Mouse (Mus musculus): Measurements from ENCODE around the gene Rdh12.
A peak's percentile ranks its signal among the peaks of the same experiment; 100 is the strongest.
"Not testable (repeated sequence)": the region's sequence is repeated elsewhere in the genome, so short reads cannot be mapped to it uniquely, and the experiment has no call there.

Gene Rdh12

GRCm38 (mm10) chr12:79208703-79209464 lies at the start of gene Rdh12:
Rdh12 (plus strand) TSS chr12:79208914.
- peak; percentile 22 to 31 for DNase-seq (ENCODE audit: low spot score in 2 of 2)

- no peak for DNase-seq (ENCODE audit: low spot score in 2 of 2)
Observed at GRCm38 (mm10) chr12:79162876-79163275, 45.8 kb upstream of the Rdh12 start.

- DNase-seq (ENCODE audit: low spot score in 2 of 2), result no peak
Observed at GRCm38 (mm10) chr12:79169173-79169572, 39.5 kb upstream of the Rdh12 start.

- no peak for DNase-seq (ENCODE audit: low spot score in 2 of 2)
Observed at GRCm38 (mm10) chr12:79170421-79170820, 38.3 kb upstream of the Rdh12 start.

GRCm38 (mm10) chr12:79171269-79171995 lies 37.3 kb upstream of the Rdh12 start:
- DNase-seq (ENCODE audit: low spot score in 2 of 2), result no peak

- DNase-seq (ENCODE audit: low spot score in 2 of 2), result peak; percentile 87 to 97
Observed at GRCm38 (mm10) chr12:79172019-79172941, 36.4 kb upstream of the Rdh12 start, which contains the start of gene Vti1b. Vti1b (minus strand) TSS chr12:79172667.

- no peak for DNase-seq (ENCODE audit: low spot score in 2 of 2)
Observed at GRCm38 (mm10) chr12:79173721-79174120, 35.0 kb upstream of the Rdh12 start.

- no peak for DNase-seq (ENCODE audit: low spot score in 2 of 2)
Observed at GRCm38 (mm10) chr12:79175998-79176397, 32.7 kb upstream of the Rdh12 start.

- not testable (repeated sequence) for DNase-seq (ENCODE audit: low spot score in 2 of 2)
Observed at GRCm38 (mm10) chr12:79185160-79185559, 23.6 kb upstream of the Rdh12 start.

GRCm38 (mm10) chr12:79190931-79191673 lies 17.6 kb upstream of the Rdh12 start:
- DNase-seq (ENCODE audit: low spot score in 2 of 2), result peak in 1 of 2 experiments; percentile 18

GRCm38 (mm10) chr12:79191701-79192100 lies 17.0 kb upstream of the Rdh12 start:
- DNase-seq (ENCODE audit: low spot score in 2 of 2), result peak; percentile 64 to 65

GRCm38 (mm10) chr12:79192193-79192592 lies 16.5 kb upstream of the Rdh12 start, which contains the start of gene Rdh11:
Rdh11 (minus strand) TSS chr12:79192293.
- no peak for DNase-seq (ENCODE audit: low spot score in 2 of 2)

- peak; percentile 52 to 59 for DNase-seq (ENCODE audit: low spot score in 2 of 2)
Observed at GRCm38 (mm10) chr12:79193441-79193840, 15.3 kb upstream of the Rdh12 start.

- DNase-seq (ENCODE audit: low spot score in 2 of 2), result no peak
Observed at GRCm38 (mm10) chr12:79197105-79197504, 11.6 kb upstream of the Rdh12 start.

- DNase-seq (ENCODE audit: low spot score in 2 of 2), result no peak
Observed at GRCm38 (mm10) chr12:79201882-79202281, 6.8 kb upstream of the Rdh12 start.

- peak in 1 of 2 experiments; percentile 24 for DNase-seq (ENCODE audit: low spot score in 2 of 2)
Observed at GRCm38 (mm10) chr12:79211447-79211846, 2.7 kb downstream of the Rdh12 start.

GRCm38 (mm10) chr12:79217511-79217910 lies 8.8 kb downstream of the Rdh12 start:
- no peak for DNase-seq (ENCODE audit: low spot score in 2 of 2)

GRCm38 (mm10) chr12:79235485-79236080 lies 26.9 kb downstream of the Rdh12 start:
- DNase-seq (ENCODE audit: low spot score in 2 of 2), result no peak

- DNase-seq (ENCODE audit: low spot score in 2 of 2), result no peak
Observed at GRCm38 (mm10) chr12:79241985-79242384, 33.3 kb downstream of the Rdh12 start.

GRCm38 (mm10) chr12:79242921-79243320 lies 34.2 kb downstream of the Rdh12 start:
- DNase-seq (ENCODE audit: low spot score in 2 of 2), result no peak

GRCm38 (mm10) chr12:79248110-79248509 lies 39.4 kb downstream of the Rdh12 start:
- DNase-seq (ENCODE audit: low spot score in 2 of 2), result no peak
